Mouse (Mus musculus): ENCODE measurements at regions not wholly inside any gene's neighbourhood (a gene's known extent, or its start where the extent isn't known, plus 50 kb on each side); places are given as distances from the start of the nearest gene placed in this dataset.
A peak's percentile ranks its signal among the peaks of the same experiment; 100 is the strongest.

DNA sequence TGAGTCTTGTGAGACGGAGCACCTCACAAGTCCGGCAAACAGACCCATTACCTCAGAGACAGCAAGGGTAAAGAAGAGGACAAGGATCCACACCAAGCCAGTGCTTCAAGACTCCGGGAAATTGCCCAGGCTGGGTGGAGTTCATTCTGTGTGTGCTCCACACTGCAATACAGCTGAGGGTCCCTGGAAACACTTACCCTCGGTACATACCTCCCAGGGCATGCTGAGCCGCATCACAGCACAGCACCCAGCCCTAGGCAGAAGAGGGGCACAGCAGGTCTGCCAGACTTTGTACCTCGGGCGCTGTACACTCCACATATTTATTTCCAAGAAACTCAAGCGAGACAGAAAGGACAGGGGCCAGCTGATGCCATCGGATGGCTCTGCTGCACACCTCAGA is 54.5 kb upstream of the Cmc1 start:
- DNase-seq = no peak

DNA sequence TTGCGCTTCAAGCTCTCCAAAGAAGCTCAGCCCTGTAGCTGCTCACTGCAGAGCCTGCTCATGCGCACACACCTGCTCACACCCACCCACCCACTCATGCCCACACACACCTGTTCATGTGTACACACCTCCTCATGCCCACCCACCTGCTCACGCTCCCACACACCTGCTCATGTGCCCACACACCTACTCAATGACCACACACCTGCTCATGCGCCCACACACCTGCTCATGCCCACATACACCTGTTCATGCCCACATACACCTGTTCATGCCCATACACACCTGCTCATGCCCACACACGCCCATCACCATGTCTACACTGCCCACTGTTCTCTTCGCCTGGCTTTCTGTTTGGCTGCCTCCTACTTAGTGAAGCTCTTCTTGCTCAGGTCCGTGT is 56.5 kb upstream of the Cmc1 start:
- DNase-seq = no peak

DNA sequence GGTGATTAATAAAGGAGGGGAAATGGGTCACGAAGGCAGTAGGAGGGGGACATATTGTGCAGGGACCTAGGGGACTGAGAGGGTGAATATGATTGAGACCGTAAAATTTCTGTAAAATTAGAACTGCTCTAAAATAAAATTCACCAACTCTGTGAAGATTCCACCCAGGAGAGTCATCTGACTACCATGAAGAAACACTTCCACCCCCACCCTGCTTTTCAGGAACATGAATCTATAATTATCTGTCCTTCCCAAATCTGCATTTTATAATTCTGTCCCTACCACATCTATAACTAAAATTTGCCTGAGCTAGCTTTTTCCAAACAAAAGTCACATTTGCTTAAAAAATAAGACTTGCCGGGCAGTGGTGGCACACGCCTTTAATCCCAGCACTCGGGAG is 69.7 kb upstream of the Cmc1 start:
- DNase-seq = no peak

DNA sequence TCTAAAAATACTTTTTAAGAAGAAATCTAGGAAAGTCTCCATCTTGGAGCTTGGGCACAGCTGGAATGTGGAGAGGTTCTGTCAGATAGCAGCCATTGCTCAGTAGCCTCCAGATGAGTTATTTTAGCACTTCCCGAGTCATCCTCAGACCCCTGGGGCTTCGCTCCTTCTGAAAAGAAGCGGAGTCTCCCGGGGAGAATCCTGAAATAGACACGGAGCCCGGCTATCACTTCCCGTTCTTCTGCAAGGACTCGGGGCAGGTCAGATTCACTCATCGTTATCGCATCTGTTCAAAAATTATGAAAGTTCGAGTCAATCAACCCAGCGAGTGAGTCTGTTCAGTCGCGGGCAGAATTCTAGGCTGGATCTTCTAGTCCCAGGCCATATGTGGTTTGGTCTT is 71.2 kb upstream of the Cmc1 start:
- no peak for DNase-seq

DNA sequence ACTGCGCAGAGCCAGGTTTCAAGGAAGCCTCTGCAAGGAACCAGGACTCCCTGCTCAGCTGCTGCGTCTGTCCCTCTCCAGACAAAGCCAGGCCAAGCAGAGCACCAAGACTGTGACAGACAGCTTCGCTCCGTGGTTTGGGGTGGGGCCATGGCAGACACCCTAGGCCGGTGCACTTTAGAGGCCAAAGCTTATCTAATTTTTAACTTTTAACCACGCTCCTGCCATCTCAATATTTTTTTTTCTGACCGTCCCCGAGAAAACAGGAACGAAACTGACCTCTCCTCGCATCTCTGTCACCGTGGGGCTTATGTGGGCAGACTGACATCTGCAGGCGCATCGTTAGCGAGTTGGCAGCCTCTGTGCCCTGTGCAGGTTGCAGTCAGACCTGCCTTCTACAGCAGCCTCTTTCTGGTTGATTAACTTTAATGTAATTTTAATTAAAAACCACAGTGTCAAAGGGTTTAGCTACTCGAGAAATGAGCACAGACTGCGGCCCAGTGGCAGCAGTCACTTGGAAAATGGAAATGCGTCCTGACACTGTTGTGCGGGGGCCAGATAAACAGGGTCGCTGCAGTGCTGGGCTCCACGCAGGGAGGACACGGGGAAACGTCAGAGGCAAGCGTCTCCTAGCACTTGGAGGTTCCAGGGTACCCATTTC is 77.6 kb upstream of the Cmc1 start:
- no peak for DNase-seq

DNA sequence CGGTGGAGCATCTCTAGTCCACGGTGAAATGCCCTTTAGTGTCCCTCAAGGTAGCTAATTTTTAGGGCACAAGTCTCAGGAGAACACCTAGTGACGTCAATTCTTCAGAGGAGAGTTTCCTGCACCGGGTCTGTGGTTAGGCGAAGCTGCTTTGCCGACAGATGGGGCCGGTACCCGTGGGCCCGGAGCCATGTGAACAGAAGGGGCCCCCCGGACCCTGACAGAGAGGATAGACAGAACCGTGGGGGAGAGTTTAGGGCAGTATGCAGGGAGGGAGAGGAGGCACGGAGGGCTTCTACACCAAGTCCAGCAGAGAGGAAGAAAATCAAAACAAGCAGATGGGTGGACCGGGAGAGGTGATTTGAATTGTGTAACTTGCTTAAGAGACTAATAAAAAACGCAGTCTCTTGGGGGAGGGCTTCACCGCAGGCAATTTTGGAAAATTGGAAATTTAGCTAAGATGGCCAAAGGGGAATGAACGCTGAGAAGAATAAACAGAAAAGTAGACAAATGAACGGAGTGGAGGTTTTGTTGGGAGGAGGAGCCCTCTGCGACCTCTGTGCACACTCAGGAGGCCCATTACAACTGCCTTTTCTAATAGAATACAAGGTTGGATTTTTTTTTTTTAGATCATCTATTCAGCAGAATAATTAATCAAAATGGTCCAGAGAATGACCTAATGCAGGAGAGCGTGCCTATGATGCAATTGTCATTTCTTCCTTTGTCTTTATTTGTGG is 78.9 kb upstream of the Cmc1 start:
- no peak for DNase-seq

DNA sequence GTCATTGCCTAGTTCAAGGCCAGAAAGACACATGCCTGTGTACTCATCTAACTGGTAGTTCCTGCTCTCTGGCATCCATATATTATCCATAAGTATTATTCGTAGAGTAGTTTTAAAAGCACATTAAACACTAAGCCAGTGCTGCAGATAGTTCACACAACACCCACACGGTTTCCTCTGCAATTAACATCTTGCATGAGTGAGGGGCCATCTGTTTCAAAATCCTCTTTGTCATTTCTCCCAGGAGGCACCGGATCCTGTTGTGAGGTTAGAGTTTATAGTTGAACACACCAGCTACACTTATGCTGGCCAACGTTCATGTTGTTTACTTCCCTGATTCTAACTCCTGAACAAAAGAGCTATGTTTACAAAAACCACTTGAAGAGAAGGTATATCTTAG is 90.7 kb upstream of the Cmc1 start:
- no peak for DNase-seq

DNA sequence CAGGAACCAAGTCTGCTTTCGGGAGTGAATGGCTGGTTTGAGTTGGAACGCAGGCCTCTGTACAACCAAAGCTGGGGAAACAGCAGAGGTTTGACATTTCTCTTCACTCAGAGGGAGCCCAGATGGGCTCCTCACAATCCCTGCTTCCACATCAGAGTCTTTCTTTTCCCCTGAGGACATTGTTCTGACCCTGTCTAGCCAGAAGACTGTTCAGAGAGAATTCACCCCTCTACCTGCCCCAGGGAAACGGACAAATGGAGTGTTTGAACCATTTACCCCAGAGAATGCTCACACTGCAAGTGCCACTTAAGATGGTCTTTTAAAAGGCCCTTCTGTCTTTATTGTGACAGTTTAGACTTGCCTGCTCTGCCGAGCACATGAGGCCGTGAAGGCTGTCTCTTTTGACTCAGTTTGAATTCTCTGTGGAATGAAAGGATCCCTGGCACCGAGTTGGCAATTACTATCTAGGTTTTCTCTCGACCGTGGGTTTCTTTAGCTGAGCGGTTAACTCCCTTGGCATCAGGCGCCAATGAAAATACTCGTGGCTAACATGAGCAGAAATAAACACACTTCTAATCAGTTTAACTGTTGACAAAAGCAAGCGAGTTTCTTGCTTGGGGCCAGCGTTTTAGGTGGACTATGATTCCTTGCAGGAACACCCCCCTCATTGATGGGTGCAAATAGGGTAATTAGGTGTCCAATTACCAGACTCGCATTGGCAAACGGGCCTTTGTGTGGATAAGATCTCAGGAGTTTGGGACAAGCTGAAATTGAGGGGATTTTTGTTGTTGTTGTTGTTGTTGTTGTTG is 97.0 kb upstream of the Cmc1 start:
- no peak for DNase-seq

GRCm38 (mm10) chr9:118253829-118254228 is 103.9 kb upstream of the Cmc1 start:
- DNase-seq = no peak

GRCm38 (mm10) chr9:118255200-118255733 is 105.3 kb upstream of the Cmc1 start:
- no peak for DNase-seq

- no peak for DNase-seq
These were observed 105.8 kb upstream of the Cmc1 start for GRCm38 (mm10) chr9:118255751-118256266.

GRCm38 (mm10) chr9:118266298-118266697 is 116.3 kb upstream of the Cmc1 start:
- no peak for DNase-seq

DNA sequence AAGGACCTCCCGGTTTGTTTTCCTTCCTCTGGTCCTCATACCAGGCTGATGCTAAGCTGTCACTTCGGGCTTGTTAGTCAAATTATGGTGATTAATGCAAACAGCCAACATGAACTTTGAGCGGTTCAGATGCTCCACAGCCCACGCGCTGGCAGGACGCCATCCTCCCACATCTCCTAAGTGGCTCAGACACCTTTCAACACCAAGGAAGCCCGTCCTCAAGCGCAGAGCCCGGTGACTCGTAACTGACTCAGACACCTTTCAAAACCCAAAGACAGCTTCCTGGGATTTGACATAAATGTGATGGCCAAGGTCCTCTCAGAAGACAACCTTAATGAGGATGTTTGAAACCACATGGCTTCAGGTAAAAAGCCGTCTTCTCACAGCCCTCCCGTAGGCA is 121.7 kb upstream of the Cmc1 start:
- no peak for DNase-seq

DNA sequence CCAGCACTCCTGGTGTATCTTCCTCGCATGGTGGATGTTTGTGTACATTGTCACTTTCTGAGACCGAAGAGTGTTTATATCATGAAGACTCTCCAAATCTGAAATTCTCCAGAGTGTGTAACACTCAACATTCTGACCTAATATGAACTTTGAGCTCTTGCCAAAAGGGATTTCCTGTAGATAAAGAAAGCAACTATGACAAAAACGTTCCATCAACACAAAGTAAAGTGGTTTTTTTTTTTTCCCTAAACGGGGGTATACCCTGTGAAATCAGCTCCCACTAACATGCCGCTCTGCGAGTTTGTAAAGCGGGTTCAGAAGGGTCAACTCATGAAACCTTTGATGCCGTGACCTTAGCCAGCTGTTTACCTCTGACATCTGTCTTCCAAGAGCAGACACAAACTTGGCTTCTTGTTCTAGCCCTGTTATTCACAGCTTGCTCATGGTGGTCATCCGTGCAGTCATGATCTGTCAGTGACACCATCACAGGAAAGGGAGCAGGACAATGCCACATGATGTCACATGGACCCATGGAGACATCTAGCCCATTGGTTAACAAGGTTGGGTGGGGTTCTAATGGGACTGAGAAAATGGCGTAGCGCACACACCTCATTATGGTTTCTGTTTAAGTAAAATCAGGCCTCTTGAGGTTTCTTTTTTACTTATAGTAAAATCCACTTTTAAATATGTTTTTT is 122.9 kb upstream of the Cmc1 start:
- peak; percentile 5 for DNase-seq

DNA sequence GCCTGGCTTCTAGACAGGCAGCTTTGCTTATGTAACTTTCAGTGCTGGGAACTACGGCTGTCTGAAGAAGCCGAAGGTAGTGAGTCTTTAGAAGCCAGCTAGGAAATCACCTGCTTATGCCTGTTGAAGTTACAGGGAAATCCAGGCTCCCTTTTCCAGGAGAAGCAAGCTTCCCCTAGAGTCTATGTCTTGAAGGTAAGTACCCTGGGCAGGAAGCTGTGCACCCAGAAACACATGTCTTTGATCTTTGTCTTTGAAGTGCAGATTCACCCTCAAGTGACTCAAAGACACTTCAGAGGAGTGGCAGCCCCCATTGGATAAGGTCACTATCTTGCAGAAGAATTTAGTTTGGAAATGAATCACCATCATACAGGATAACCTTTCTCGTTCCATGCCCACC is 135.5 kb upstream of the Cmc1 start:
- no peak for DNase-seq

- no peak for DNase-seq
These were observed 137.6 kb upstream of the Cmc1 start for GRCm38 (mm10) chr9:118287606-118288005.

- no peak for DNase-seq
These were observed 142.9 kb upstream of the Cmc1 start for GRCm38 (mm10) chr9:118292836-118293235.

DNA sequence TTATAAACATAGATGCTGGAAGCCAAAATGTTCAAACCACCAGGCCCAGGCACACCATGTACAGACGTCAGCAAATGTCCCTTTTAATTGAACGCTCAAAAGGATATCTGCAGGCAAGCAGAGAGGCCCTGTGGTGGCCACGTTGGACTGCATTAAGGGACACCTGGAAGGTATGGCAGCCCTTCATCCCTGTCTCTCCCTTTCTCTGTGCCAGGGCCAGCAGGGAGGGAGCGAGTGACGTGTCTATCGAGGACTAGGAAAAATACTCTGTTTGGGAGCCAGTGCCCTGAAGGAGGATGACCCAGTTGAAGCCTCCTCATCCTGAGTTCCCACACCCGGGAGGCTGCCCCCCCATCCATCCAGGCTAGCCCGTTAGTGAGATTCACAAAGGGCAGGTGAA is 144.0 kb upstream of the Cmc1 start:
- DNase-seq = no peak

DNA sequence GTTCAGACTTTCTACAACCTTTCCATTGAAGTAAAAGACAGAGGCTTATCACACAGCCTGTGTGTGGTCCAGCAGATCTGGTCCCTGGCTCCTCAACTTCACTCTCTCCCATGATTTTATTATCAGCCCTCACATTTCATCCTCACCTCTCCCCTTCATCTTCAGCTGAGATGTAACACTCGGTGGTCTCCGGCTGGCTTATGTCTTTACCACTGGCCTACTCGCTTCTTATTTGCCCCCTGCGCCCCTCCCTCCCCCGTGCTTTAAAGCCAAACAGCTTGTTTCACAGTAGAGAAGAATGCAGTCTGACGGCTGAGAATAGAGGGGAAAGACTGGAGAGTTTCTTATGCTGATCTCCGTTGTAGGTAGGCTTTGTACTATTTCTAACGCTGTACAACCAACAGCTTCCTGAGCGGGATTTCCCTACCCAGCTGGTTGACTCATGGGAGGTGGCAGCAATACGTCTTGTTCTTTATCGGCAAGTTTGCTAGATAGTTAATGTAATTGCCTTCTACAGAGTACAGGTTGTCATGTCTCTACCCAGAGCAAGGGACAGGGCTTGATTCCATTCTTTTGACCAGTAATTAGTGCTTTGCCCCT is 152.9 kb upstream of the Cmc1 start:
- no peak for DNase-seq

- no peak for DNase-seq
These were observed 159.5 kb upstream of the Eomes start for GRCm38 (mm10) chr9:118318357-118319140.

DNA sequence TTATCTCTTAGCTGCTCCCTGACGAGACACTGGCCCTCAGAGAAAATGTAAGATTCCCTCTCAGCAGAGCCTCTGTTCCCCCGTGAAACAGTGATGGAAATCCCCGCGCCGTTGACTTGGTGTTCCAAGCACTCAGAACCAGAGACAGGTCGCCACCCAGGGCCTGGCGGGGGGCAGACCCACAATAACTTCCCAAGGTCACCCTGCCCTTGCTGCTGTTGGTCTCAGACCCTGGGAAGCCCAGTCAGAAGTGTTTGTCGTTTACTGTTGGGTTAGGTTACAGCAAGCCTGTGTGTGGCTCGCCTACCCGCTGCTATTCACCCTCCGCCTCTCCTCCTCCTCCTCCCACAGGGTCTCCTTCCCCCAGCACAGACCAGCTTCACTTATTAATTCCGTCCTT is 154.2 kb upstream of the Eomes start:
- no peak for DNase-seq

GRCm38 (mm10) chr9:118326656-118327055 is 151.4 kb upstream of the Eomes start:
- no peak for DNase-seq
